Mouse (Mus musculus): Measurements from ENCODE around the gene Stag1.

DNA sequence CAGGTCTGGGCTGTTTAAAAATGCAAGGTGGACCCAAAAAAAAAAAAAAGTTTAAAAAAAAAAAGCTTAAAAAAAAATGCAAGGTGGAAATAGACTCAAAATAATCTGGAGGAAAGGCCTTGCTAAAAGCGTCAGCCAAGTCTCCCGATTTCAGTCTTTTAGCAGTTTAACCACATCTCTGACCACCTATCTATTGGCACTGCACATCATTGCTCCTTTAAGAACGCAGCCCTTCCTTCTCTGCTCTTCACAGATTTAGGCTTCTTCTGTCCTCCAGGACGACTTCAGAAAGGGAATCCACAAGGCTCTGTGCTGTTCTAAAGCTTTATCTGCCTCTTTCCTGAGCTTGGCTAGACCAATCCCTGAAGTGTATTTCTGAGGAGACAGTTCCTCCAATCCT lies 366.5 kb downstream of the Stag1 start:
- TF ChIP-seq HCFC1 (IDR thresholded peaks at IDR 0.05; ENCODE audit: borderline replicate concordance, insufficient read depth, low read length) (no peak), ZNF384 (IDR thresholded peaks at IDR 0.05; ENCODE audit: low read depth, low read length) (no peak), MAFK (IDR thresholded peaks at IDR 0.05; ENCODE audit: insufficient read depth, low read depth, low read length) (no peak)
